Mouse (Mus musculus) kidney, postnatal 0 days (tissue): ENCODE results near the gene Gfm2. TPM values are rescaled to one million over a fixed set of nuclear protein-coding genes. Genes with fewer than 3 reads are reported as not detected.
"Not testable (repeated sequence)": the region's sequence is repeated elsewhere in the genome, so short reads cannot be mapped to it uniquely, and the experiment has no call there.

Source experiments
- ATAC-seq: fragments of 200-750 bp; cut with Nextera tagmentation; replicated peaks from 2 replicates; pipeline ENCODE4 v1.8.0; 2017; ENCODE audit warnings: low read depth, moderate number of reproducible peaks, moderate TSS enrichment, moderate library complexity; ENCODE audit not compliant: low FRiP score
- DNase-seq: peaks from one replicate; pipeline ENCODE4 v3.0.0-alpha.2; 2016; ENCODE audit warnings: low spot score
- H3K27ac ChIP-seq: fragments of 300-500 bp; sonication (generic); 2 replicates; pipeline ENCODE4 v1.5.1; 2014; ENCODE audit warnings: mild to moderate bottlenecking
- H3K27me3 ChIP-seq: fragments of 300-500 bp; sonication (generic); 2 replicates; pipeline ENCODE4 v1.6.1; 2014; ENCODE audit warnings: low read length, mixed read lengths; ENCODE audit not compliant: insufficient read depth
- H3K36me3 ChIP-seq: fragments of 300-500 bp; sonication (generic); 2 replicates; pipeline ENCODE4 v1.6.1; 2014; ENCODE audit warnings: low read length, mixed read lengths; ENCODE audit not compliant: insufficient read depth
- H3K4me1 ChIP-seq: fragments of 300-500 bp; sonication (generic); replicated peaks from 2 replicates; pipeline ENCODE4 v1.6.1; 2014; ENCODE audit warnings: antibody characterized with exemption, low read length, mixed read lengths; ENCODE audit not compliant: insufficient read depth
- H3K4me2 ChIP-seq: fragments of 300-500 bp; sonication (generic); 2 replicates; pipeline ENCODE4 v1.6.1; 2014; ENCODE audit warnings: mild to moderate bottlenecking, low read length, moderate library complexity, mixed read lengths
- H3K4me3 ChIP-seq: fragments of 300-500 bp; sonication (generic); replicated peaks from 2 replicates; pipeline ENCODE4 v1.5.1; 2014; ENCODE audit warnings: low read depth, low read length
- H3K9ac ChIP-seq: fragments of 300-500 bp; sonication (generic); 2 replicates; pipeline ENCODE4 v1.6.1; 2014; ENCODE audit warnings: low read depth, low read length
- H3K9me3 ChIP-seq: fragments of 300-500 bp; sonication (generic); replicated peaks from 2 replicates; pipeline ENCODE4 v1.6.1; 2016; ENCODE audit warnings: low read length, inconsistent platforms, mixed read lengths
- CTCF ChIP-seq: IDR thresholded peaks from 2 replicates; pipeline ENCODE4 v1.5.1; 2016; ENCODE audit warnings: antibody characterized with exemption, low read depth, mild to moderate bottlenecking, moderate library complexity
- WGBS: fragments of 180-500 bp; shearing (Covaris S2); extraction: QIAGEN DNeasy Blood & Tissue Kit; methylation state at CpG from one replicate; pipeline ENCODE4 v1.1.7; 2014; 5-methylcytosine and 5-hydroxymethylcytosine counted together
- polyA plus RNA-seq: library from polyadenylated mRNA; unstranded; fragments of >200 nt; fragmentation: Nextera tagmentation; extraction: Ambion mirVana; gene quantifications from 2 replicates; pipeline ENCODE4 v1.2.1, GENCODE M21; 2015

The Gfm2 gene
- polyA plus RNA-seq, 1 experiment from 2014 or later = 20.4 TPM

DNA sequence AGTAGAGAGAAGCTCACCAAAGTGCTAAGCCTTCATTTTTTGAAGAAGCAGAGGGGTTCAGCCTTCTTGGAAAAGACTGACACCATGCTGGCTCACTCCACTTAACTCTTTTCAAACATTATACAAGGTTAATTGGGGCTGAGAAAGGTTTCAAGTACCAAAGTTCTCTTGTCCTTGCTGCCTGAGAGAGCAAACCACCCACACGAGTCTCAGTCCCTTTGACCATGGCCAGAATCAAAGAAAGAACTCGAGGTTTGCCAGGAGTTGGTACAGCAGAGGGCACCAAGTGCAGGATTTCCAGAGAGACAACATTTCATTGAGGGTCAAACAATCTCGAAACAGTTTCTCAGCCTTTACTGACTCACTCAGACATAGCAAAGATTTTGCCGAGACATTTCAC is 28.7 kb upstream of the Gfm2 start:
- Histone ChIP-seq H3K4me3 (no peak overlapping the region), H3K9ac (no peak overlapping the region), H3K9me3 (no peaks in the 10 kb centered on the region), H3K36me3 (no peaks in the 10 kb centered on the region), H3K27me3 (no peaks in the 10 kb centered on the region), H3K4me2 (no peak overlapping the region), H3K4me1 (no peaks in the 10 kb centered on the region), H3K27ac (no peak overlapping the region)
- DNase-seq = no peak
- WGBS = 68% methylated on average over 4 of the region's 4 CpGs
- no peak for TF ChIP-seq CTCF
- ATAC-seq = no peak

DNA sequence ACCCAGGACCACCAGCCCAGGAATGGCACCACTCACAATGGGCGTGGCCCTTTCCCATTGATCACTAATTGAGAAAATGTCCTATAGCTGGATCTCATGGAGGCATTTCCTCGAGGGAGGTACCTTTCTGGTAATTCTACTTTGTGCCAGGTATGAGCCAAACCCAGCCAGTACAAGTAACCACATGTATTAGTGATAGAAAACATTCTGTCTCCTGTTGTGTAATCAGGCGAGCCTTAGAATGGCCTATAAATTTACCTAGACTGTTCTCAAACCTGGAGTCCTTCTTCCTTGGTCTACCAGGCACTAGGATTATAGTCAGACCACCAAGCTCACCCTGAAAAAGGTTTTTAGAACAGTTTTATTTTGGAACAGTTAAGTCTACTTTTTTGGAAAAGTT is 16.4 kb upstream of the Gfm2 start:
- 75% methylated on average over 3 of the region's 3 CpGs for WGBS
- Histone ChIP-seq H3K27me3 (no peaks in the 10 kb centered on the region), H3K4me1 (no peaks in the 10 kb centered on the region), H3K4me3 (no peak overlapping the region), H3K4me2 (no peak overlapping the region), H3K36me3 (no peaks in the 10 kb centered on the region), H3K27ac (no peak overlapping the region), H3K9ac (no peak overlapping the region), H3K9me3 (no peaks in the 10 kb centered on the region)
- DNase-seq (no peak), ATAC-seq (no peak)
- TF ChIP-seq CTCF = no peak

DNA sequence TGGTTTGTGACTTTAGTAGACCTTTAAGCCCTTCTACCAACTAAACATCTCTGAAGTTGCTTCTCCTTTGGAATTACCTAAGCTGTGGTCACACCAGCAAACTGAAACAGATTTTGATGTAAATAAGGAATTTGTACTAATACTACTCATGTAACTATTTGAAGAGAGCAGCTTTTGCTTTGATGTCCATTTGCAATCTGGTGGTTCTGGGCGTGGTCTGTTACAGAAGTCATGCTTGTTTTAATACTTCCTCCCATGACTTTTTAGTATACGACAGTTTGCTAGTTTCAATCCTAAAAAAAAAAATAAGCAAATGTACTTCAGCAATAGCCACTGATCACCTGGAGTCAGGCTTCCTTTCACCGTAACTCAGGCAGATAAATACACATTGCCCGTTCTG is 8.1 kb upstream of the Gfm2 start:
- not testable (repeated sequence) for H3K4me1 ChIP-seq, H3K4me2 ChIP-seq, DNase-seq, ATAC-seq, H3K27ac ChIP-seq, H3K27me3 ChIP-seq, H3K4me3 ChIP-seq, H3K9me3 ChIP-seq, H3K9ac ChIP-seq
- H3K36me3 ChIP-seq = peaks cover 17% of the 10 kb centered on the region; the same call in 1 of the 2 replicates
- WGBS = 80% methylated on average over 2 of the region's 4 CpGs

DNA sequence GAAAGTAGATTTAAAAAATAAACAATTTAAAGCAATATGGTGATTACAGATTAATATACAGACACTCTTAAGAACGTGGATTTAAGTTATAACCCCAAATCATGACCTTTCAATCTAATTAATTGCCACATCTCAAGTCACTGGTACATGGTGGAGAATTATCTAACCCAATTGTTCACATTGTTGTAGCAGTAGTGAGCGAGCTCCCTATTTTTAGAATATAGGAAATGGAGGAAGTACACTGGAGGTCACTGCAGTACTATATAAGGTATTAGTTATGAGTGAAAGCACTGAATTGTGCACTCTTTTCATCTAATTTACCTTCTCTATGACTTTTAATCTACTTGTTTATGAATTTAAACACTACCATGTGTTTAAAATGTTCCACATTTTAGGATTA is 7.3 kb upstream of the Gfm2 start:
- not testable (repeated sequence) for H3K9ac ChIP-seq, H3K27me3 ChIP-seq, H3K27ac ChIP-seq, H3K9me3 ChIP-seq, H3K4me3 ChIP-seq, H3K4me1 ChIP-seq, H3K4me2 ChIP-seq, ATAC-seq, DNase-seq
- no CpG with 5 or more reads among the region's 2 CpGs for WGBS
- peaks cover 19% of the 10 kb centered on the region; the same call in 1 of the 2 replicates for H3K36me3 ChIP-seq

DNA sequence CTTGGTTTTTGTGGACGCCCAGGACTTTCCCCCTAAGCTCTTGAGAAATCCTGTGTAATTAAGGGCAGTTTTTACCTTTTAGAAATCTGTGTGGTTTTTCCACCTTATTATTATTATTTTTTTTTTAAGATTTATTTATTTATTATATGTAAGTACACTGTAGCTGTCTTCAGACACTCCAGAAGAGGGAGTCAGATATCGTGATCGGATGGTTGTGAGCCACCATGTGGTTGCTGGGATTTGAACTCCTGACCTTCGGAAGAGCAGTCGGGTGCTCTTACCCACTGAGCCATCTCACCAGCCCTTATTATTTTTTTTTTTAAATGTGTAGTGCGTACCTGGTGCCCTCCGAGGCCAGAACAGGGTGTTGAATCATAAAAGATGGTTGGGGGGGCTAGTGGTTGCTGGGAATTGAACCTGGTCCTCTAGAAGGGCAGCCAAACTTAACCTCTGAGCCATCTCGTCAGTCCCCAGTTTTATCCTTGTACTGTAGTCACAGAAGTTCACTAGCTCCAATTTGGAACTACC is 731 bp downstream of the Gfm2 start:
- peak overlapping the region; percentile 91 for H3K9ac ChIP-seq
- not testable (repeated sequence) for H3K27me3 ChIP-seq, H3K9me3 ChIP-seq, DNase-seq, H3K4me1 ChIP-seq, ATAC-seq
- H3K4me3 ChIP-seq = peak overlapping the region; percentile 89
- H3K27ac ChIP-seq = peak overlapping the region; percentile 94
- peaks cover 13% of the 10 kb centered on the region; the same call in 1 of the 2 replicates for H3K36me3 ChIP-seq
- WGBS = 34% methylated on average over 8 of the region's 8 CpGs
- peak overlapping the region; percentile 59 for H3K4me2 ChIP-seq

DNA sequence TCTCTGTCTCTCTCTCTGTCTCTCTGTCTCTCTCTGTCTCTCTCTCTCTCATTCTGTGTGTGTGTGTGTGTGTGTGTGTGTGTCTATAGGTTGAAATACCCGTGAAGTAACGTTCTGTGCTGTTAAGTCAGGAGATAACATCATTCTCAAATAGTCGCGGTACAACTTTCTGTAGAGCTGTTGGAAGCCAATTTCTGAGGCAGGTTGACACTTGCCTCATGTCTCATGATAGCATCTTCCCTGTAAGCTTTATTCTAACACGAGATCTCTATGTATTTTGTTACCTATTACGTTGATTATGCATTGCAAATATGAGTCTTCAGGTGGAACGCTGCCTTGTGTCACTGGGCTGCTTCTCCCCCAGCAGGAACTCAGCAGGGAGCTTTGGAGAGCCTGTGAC is 4.6 kb downstream of the Gfm2 start:
- Histone ChIP-seq H3K4me1 (no peaks in the 10 kb centered on the region), H3K27me3 (no peaks in the 10 kb centered on the region), H3K9me3 (no peaks in the 10 kb centered on the region), H3K4me3 (no peak overlapping the region), H3K36me3 (peaks cover 25% of the 10 kb centered on the region), H3K9ac (no peak overlapping the region), H3K27ac (no peak overlapping the region), H3K4me2 (no peak overlapping the region)
- 86% methylated on average over 7 of the region's 7 CpGs for WGBS
- DNase-seq = no peak
- TF ChIP-seq CTCF = no peak
- ATAC-seq = no peak

DNA sequence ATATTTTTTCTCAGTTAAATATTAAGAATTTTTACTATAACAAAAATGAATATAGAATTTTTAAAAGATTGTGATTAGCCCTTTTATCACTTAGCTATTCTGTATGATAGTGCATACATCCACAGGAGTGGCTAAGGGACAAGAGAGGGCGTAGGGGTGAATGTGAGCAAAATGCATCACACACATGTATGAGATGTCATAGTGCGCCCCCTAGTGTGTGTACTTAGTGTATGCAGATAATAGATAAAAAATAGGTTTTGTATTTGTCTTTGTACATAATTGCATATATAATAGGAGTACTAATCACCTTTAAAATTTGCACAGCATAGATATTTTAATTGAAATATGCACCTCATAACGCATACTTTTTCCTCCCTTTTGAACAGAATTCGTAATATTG is 8.1 kb downstream of the Gfm2 start:
- peaks cover 34% of the 10 kb centered on the region for H3K36me3 ChIP-seq
- H3K27ac ChIP-seq = no peak overlapping the region
- no peak overlapping the region for H3K4me3 ChIP-seq
- no peak overlapping the region for H3K9ac ChIP-seq
- no peaks in the 10 kb centered on the region for H3K9me3 ChIP-seq
- H3K27me3 ChIP-seq = no peaks in the 10 kb centered on the region
- ATAC-seq = no peak
- H3K4me2 ChIP-seq = no peak overlapping the region
- no peaks in the 10 kb centered on the region for H3K4me1 ChIP-seq
- TF ChIP-seq CTCF = peak; percentile 78
- 59% methylated on average over 4 of the region's 4 CpGs for WGBS
- peak; percentile 77 for DNase-seq
